Mouse (Mus musculus) lung, postnatal 10 days (tissue): ENCODE results near the gene Galnt18.

Experiments used
- DNase-seq: peaks from one replicate; pipeline ENCODE4 v3.0.0; 2021

Galnt18 gene

GRCm38 (mm10) chr7:111545614-111546013 lies 234.2 kb downstream of the Galnt18 start:
- no peak for DNase-seq

- no peak for DNase-seq
Measured at GRCm38 (mm10) chr7:111537946-111538345, 241.8 kb downstream of the Galnt18 start.

- no peak for DNase-seq
Measured at GRCm38 (mm10) chr7:111534826-111535405, 244.9 kb downstream of the Galnt18 start.

- no peak for DNase-seq
Measured at GRCm38 (mm10) chr7:111528961-111529643, 250.7 kb downstream of the Galnt18 start.

GRCm38 (mm10) chr7:111528462-111528861 lies 251.3 kb downstream of the Galnt18 start:
- no peak for DNase-seq

GRCm38 (mm10) chr7:111520881-111521280 lies 258.9 kb downstream of the Galnt18 start:
- no peak for DNase-seq

- DNase-seq = peak; percentile 24
Measured at GRCm38 (mm10) chr7:111518581-111519242, 261.1 kb downstream of the Galnt18 start.

- no peak for DNase-seq
Measured at GRCm38 (mm10) chr7:111516882-111517281, 262.9 kb downstream of the Galnt18 start.

GRCm38 (mm10) chr7:111515471-111515870 lies 264.3 kb downstream of the Galnt18 start:
- DNase-seq = no peak

- no peak for DNase-seq
Measured at GRCm38 (mm10) chr7:111509167-111509854, 270.5 kb downstream of the Galnt18 start.

- DNase-seq = no peak
Measured at GRCm38 (mm10) chr7:111500616-111501015, 279.2 kb downstream of the Galnt18 start.

- no peak for DNase-seq
Measured at GRCm38 (mm10) chr7:111499255-111499790, 280.5 kb downstream of the Galnt18 start.

- no peak for DNase-seq
Measured at GRCm38 (mm10) chr7:111497191-111497590, 282.6 kb downstream of the Galnt18 start.

GRCm38 (mm10) chr7:111492242-111492949 lies 287.4 kb downstream of the Galnt18 start:
- no peak for DNase-seq

GRCm38 (mm10) chr7:111491566-111491965 lies 288.2 kb downstream of the Galnt18 start:
- no peak for DNase-seq

- peak; percentile 54 for DNase-seq
Measured at GRCm38 (mm10) chr7:111486811-111487333, 292.9 kb downstream of the Galnt18 start.

GRCm38 (mm10) chr7:111483896-111484295 lies 295.9 kb downstream of the Galnt18 start:
- peak; percentile 56 for DNase-seq

- no peak for DNase-seq
Measured at GRCm38 (mm10) chr7:111483321-111483720, 296.5 kb downstream of the Galnt18 start.

- no peak for DNase-seq
Measured at GRCm38 (mm10) chr7:111467715-111468114, 312.1 kb downstream of the Galnt18 start.

GRCm38 (mm10) chr7:111466720-111467119 lies 313.1 kb downstream of the Galnt18 start:
- DNase-seq = no peak

GRCm38 (mm10) chr7:111466121-111466520 lies 313.7 kb downstream of the Galnt18 start:
- DNase-seq = no peak

GRCm38 (mm10) chr7:111459716-111460115 lies 320.1 kb downstream of the Galnt18 start:
- DNase-seq = no peak
